Mouse (Mus musculus) bone marrow macrophage, adult 2 months (primary cell): ENCODE results near the gene Aym1.

Source experiments
- CTCF ChIP-seq: IDR thresholded peaks from 2 replicates; pipeline ENCODE4 v1.5.1; 2012; ENCODE audit warnings: low read depth, mild to moderate bottlenecking, low read length, moderate library complexity
- POLR2A ChIP-seq: IDR thresholded peaks from 2 replicates; pipeline ENCODE4 v1.6.1; 2012; ENCODE audit warnings: mild to moderate bottlenecking, low read depth, low read length, borderline replicate concordance

- TF ChIP-seq CTCF = no peak
- TF ChIP-seq POLR2A = no peak
Measured at GRCm38 (mm10) chr5:113347593-113347992, 9.5 kb upstream of the Aym1 start.
